Mouse (Mus musculus) 3134 (cell line): ENCODE results near the gene Phactr1.

Experiments used
- DNase-seq: peaks from one replicate; pipeline ENCODE4 v3.0.0-alpha.2; 2011; ENCODE audit warnings: low spot score; ENCODE audit not compliant: insufficient read length; ENCODE audit errors: extremely low read depth

Gene Phactr1

DNA sequence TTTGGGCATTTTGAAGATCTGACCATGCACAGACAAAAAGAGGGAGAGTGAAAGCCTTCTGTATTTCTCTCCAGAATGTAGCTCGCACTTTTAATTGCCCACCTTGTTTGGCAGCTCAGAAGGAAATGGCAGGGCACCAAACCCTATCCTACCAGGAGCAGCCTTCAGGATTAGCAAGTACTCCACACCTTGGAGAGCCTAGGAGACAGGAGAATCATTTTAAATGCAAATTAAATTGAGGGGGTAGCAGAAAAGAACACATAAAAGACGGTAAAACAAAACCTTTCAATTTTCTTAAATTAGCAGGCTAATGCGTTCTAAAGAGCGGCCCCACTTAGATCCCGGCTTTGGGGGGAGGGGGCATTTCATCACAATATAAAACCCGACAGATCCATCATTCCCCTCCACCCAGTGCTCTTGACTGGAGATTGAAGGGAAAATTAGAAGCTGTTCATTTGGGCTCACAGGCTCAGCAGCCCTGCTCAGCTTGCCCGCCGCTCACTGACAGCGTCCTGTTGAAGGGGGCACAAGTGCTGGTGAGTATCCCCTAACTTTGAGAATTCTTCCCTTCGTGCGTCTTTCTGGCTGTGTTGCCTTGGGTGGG, at the start of gene Phactr1:
Gene Phactr1 (plus strand): TSS at position 233 of the 604 bp plus-strand sequence.
- DNase-seq: no peak

DNA sequence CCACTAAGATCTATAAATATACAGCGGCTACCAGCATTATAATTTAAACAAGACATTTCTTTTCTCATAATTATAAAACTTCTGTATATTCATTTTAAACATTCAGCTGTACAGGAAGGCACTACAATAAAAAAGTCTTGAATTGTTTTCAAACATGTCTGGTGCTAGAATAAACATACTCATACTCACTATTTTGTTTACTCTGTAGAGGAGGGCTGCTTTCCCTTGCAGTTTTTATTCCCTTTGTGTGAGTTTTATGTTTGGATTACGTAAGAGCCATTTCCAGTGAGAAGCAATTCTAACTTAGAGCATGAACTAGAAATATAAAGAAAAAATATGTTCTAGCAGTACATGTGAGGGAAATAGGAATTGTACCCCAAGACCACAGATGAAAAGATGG, 45.5 kb upstream of the Phactr1 start:
- DNase-seq: no peak

DNA sequence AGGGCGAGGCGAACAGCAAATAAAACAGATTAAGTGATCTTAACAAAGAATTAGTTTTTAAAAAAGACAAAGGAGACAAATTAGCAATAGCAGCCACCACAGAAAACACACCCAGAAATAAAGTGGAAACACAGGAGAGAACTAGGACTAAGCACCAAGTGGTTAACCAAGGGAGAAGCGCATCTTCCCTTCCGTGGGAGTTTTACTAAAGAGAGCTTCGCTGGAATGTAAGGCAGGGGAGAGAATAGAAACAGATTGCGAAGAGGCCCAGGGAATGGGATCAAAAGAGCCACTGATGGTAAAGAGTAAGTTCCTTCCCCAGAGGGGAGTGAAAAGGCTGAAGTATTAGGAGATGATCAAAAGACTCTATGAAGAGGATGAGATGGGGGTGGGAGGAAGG, 30.2 kb upstream of the Phactr1 start:
- DNase-seq: no peak

DNA sequence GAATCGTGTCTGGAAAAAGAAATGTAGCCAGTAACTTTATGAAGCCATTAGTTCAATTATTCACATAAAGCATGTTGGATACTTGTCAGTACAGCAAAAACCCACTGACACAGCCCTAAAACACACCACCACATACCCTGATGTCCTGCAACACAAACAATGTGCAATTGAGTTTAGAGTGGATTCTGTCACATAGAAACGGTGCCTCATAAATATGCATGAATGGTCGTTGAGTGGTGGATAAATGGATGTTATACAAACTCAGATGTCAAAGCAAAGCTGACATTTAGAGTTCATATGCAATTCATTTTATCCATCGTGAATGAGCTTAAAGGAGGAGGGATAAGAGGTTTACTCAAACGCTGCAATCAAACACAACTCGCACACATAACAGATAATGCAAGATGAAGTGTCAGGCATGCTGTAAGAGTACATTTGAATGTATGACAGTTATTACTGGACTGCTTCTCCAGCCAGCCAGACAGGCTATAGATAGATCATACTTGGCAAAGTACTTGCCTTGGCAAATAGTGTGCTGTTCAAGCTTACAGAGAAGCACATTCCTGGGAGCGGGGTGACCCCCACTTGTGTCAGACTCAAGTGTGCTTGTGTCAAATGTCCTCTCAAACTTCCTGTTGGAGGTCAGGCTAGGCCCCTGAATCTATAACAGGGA, 23.6 kb upstream of the Phactr1 start:
- no peak for DNase-seq

DNA sequence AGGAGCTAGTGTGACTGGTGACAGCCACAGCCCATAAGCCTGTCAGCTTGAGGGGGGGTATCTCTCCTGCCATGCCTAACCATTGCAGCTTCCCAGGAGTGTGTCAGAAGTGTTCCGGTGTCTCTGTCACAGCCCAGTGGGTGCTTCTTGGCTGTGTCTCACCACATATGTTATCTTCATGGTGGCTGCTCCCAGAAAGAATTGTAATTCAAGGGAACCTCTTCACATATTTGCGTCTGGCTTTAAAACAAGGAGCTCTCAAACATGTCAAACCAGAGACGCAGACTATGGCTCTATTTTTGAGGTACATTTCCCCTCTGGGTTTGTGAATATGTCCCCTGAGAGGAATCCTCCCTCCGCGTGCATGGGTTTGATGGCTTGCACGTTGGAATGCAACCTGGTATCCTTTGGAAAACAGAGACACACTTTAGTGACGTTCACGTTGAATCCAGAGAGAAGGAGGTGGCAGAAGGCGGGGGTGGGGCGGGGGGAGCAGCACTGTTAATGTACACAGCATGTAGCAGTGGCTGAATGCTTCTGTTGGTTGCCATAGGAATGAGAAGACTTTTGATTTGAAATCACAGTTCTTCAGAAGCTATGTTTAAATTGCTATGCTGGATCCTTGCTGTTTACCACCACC, 8.7 kb upstream of the Phactr1 start:
- DNase-seq: no peak

DNA sequence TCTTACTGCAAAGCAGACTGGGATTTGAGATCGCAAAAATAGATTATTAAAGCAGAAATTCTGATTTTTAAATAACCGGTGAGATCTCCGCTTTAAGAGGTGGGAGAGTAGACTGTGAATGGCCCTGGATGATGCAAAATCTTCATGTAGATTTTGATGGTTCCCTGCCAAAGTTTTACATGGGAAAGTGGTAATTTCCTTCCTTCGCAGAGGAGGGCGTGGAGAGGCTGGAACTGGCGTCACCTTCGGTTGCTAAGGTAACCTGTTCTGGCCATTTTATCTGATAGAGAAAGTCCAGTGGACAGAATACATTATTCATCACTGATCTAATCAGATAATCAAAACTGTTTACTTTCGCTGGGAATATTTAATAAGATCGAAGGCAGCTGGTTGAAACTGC, 876 bp downstream of the Phactr1 start:
- no peak for DNase-seq

DNA sequence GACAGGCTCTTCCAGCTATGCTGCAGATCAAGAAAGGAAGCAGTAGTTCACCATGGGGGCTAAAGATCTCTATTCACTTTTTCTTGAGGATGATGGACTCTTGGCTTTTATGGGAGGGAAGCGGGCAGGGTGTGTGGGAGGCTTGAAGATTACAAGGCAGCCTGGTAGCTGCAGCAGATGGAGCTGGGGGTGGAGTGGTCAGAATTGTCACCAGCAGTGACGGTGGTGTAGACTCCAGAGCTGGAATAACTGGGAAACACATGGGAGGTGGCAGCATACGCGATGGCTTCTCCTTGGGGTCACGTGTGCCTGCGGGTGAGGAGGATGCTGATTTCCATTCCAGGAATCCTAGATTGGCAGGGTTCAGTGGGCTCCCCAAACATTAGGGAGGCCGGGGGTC, 3.8 kb downstream of the Phactr1 start:
- no peak for DNase-seq

DNA sequence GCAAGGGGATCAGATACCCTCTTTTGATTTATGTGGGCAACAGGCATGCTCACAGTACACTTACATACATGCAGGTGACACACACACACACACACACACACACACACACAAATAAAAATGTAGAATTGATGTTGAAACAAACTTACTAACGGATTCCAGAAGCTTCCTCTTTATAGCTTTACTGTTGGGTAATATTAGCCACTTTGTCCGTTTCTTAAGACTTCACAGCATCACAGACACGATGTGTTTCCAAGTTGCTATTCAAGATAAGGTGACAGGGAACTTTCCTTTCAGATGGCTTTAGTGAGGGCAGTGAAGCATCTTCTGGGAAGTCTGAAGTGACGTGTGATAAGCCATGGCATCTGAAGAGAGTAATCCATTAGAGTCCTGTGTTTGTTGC, 11.8 kb downstream of the Phactr1 start:
- DNase-seq: no peak

DNA sequence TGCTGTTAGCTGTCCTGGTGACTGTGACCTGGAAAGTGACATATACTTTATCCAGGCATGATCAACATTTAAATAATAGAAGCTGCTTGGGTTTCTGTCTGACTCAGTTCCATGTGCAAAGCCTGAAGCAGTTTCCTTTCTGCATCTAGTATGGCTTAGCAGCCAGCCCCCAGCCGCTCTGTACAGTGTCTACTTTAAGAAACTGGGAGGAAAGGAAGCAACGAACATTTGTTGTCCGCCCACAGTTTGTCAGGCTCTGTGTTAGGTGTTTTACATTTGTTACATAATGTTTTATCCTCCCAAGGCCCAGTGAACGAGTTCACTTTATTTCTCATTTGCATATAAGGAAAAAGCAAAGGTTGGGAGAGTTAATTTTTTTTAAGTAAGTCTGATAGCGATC, 16.2 kb downstream of the Phactr1 start:
- no peak for DNase-seq

DNA sequence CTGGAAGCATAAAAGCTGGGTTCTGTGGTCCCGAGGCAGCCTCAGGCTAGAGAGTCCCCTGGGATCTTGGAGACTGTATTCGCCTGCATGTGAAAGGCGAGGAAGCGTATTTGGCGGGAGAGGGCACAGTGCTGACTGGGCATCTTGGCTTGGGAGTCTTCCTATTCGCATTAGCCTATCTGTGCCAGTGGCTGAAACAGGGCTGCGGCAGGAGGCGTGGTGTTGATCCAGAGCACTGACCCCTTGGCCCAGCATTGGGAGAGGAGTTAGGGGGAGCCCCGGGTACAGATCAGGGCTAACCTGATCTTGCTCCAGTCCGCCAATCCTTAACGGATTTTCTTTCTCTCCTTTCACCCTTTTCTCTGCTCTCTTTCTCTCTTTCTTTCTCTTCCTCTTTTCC, 28.7 kb downstream of the Phactr1 start:
- DNase-seq: no peak

DNA sequence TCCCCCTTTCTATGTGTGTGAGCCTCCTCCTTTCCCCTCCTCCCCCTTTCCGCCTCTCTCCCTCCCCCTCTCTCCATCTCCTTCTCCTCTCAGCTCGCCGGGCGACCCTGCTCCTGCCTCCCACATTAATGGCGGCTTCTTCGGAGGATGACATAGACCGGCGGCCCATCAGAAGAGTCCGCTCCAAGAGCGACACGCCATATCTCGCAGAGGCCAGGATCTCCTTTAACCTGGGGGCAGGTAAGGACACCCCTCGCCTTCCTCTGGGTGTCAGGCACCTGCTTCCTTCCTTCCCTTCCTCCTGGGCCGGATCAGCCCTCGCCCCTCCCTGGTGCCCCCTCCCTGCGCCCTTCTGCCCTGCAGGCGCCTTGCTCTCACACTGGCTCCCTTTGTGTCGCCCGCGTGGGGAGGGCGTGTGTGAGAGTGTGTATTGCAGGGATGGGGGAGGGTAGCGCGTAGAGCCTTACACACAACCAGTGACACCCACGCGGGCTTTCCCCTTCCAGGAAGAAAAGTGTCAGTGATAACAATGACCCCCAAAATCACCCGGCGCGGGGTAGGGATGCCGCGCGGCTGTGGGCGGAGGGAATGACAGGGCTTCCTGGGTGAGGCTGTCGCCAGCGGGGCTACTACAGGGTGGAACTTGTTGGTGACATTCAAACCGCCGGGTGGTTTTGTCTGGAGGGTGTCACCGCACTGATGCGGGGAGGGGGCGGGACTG, 29.3 kb downstream of the Phactr1 start:
- DNase-seq: peak; percentile 3

DNA sequence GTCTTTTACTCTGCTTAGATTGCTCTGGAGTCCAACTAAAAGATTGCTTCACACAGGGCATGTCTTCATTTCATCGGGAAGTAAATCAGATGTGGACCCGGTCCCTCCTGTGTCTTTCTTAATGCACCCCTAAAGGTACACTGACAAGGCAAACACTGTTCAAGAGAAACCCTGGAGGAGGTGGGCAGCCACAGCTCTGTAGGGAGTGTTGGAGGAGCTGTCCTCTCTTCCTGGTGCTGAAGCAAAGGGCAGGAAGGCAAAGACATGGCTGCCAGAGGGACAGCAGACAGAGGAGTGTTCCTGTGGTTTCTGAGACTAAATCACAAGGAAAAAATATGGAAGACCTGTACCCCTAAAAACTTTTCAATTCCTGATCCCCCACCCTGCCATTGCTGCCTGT, 31.1 kb downstream of the Phactr1 start:
- DNase-seq: no peak

DNA sequence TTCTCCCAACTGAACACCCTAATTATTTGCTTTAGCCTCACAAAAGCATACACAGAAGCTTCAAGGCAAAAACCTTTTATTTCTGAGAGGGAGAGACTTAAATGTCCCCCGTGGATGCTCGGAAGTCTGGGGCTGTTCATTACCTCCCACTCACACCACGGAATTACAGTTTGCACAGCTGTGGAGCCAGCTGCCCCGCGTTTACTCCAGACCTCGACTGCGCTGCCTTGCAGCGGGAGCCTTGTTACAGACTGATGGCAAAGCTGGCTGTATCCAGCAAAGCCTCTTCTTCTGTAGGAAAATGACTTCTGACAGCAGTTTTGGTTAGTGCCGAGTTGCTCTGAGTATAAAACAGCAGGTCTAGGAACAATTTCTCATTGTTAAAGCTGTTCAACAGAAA, 39.0 kb downstream of the Phactr1 start:
- no peak for DNase-seq

DNA sequence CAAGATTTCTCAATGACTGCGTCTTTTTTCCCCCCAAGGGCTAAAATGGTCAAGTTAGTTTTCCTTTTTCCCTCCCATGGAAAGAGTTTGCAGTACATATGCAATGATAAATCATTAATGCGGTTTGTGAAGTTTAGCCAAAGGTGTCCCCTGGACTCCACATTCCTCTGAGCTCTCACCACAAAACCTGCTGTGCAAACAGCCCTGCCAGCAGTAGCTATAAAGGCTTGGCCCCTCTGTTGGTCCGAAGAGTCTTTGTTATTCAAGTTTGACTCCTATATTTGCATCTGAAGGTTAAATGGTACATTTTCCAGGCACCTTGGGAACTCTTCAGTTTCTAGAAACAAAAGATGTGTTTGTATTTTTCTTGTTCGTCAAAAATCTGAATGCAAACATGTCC, 39.7 kb downstream of the Phactr1 start:
- no peak for DNase-seq

DNA sequence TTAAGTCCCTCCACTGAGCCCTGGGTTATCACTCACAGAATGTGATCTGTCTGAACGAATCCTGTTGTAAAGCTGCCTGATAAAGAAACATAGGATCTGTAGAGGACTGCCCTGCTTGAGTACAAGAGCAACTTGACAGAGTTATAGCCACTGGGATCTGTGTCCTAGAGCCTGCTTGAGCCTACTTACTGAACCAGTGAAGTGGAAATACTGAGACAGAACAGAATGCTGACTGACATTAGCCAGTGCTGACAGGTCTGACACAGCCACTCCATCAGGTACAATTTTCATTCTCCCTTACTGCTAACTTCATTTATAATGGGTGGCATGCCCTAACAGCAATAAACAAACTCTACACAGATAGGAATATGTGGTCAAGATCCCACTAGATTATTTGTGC, 40.2 kb downstream of the Phactr1 start:
- no peak for DNase-seq

DNA sequence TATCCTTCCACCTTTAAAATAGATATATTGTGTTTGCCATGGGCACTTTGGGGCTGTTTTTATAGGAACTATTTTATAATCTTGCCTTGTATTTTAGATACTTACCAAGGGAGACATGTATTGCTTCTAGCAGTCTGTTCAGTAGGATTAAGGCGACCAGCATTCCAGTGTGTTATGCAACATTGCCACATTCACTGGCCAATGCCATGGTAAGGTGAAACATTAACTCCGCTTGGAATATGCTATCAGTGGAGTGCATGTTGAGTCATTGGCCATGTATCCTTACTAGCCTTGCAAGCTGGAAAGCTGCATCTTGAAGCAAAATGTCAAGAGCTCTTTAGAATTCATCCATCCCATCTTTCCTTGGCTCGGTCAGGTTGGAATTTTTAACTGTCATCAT, 43.6 kb downstream of the Phactr1 start:
- DNase-seq: no peak

DNA sequence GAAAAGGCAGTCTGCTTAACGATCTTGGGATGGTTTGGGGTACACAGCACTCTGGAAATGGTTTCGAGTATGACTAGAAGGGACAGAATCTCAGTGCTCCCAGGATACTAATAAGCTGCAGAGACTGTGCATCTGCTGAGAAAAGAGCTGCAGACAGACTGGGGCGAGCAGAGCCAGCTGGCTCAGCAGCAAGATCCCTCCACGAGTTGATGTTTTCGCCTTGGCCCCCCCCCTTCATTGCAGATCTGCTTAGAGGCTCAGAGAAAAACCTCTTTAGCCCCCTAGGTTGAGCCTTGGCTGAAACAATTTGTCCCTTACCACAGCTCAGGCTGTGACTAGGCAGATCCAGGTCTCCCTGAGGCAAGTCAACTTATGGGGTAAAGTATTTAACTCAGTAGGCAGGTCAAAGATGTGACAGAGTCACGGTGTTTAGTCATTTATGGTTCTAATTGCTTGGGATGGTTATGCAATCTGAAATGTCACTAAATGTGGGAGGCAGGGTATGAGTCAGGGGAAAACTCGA, 45.3 kb downstream of the Phactr1 start:
- no peak for DNase-seq

DNA sequence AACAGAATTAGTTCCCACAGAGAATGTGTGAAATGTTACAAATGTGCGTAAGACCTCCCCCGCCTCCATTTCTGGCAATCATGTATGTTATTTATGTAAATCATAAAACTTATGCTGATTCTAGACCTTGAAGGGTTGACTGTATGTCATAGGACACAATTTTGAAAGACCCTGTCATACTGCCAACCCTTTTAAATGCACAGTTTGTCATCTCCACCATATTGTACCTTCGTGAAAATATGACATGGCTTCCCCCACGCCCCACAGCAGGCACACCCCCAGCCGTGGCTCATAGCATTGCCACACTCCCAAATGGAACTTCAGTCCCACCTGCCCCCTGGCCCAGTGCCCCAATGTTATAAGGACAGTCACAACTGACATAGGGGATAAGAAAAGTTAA, 57.1 kb downstream of the Phactr1 start:
- DNase-seq: no peak

DNA sequence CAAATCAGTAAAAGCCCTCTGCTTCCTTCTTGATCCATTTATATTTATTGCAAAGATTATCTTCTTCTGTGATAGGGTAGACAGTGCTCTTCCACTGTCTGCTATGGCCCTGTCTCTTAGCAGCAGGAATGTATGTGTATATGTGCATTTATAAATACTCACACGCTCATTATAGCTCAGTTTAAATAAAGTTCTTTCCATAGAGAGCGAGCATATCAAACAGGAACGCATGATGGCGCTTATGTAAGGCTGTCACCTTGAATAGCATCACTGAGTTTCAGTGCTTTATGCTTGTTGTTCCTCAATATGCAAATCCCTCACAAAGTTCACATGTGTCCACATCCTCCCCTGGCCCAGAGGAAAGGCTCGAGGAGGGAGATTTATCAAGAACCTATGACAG, 57.7 kb downstream of the Phactr1 start:
- no peak for DNase-seq

DNA sequence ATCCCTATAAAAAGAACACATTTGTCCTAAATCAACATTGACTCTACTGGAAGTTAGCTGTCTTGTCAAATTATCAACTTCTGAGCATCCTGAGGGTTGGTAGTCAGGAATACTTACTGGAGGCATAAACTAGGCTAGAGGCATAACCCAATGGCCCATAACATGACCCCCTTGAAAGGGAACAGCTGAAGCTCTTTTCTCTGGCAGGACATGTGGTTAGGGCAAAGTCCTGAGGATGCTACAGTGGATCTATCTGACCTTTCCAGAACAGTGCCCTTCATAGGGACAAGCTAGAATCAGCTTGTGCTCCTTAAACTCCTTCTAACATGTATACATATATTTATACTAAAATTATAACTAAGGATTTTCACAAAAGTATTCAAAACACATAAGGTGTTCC, 61.8 kb downstream of the Phactr1 start:
- DNase-seq: no peak

DNA sequence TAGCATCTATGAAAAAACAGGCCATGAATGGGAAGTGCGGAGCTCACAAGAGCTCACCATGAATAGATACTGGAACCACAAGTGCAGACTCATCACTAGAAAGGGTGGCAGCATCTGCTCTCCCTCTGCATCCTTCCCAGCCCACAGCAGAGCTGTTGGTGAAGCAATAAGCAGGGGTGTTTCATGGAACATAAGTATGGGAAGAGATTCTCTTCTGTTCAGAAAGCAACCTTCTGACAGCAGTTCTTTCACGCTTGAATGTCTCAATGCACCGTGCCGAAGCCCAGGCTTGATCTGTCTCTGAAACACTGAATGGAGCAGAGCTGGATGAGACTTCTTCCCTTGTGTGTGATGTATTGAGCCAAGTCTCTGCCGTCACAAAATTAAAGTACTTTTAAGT, 64.0 kb downstream of the Phactr1 start:
- DNase-seq: no peak
